Mouse (Mus musculus) midbrain, embryonic 13.5 days (tissue): Measurements from ENCODE around the gene Nsfl1c. TPM values are rescaled to one million over a fixed set of nuclear protein-coding genes. Genes with fewer than 3 reads are reported as not detected.

Experiments used
- ATAC-seq: fragments of 200-750 bp; cut with Nextera tagmentation; 2 replicates; pipeline ENCODE4 v1.8.0; 2017; ENCODE audit warnings: mild to moderate bottlenecking, moderate TSS enrichment, moderate library complexity
- H3K27ac ChIP-seq: fragments of 300-500 bp; sonication (generic); 2 replicates; pipeline ENCODE4 v1.5.1; 2015; ENCODE audit warnings: inconsistent platforms, mild to moderate bottlenecking, moderate library complexity
- H3K27me3 ChIP-seq: fragments of 300-500 bp; sonication (generic); 2 replicates; pipeline ENCODE4 v1.6.1; 2015; ENCODE audit warnings: mild to moderate bottlenecking, inconsistent platforms
- H3K36me3 ChIP-seq: fragments of 300-500 bp; sonication (generic); 2 replicates; pipeline ENCODE4 v1.6.1; 2015; ENCODE audit warnings: mild to moderate bottlenecking, inconsistent platforms
- H3K4me1 ChIP-seq: fragments of 300-500 bp; sonication (generic); replicated peaks from 2 replicates; pipeline ENCODE4 v1.6.1; 2015; ENCODE audit warnings: inconsistent platforms
- H3K4me2 ChIP-seq: fragments of 300-500 bp; sonication (generic); replicated peaks from 2 replicates; pipeline ENCODE4 v1.6.1; 2015; ENCODE audit warnings: moderate library complexity, mild to moderate bottlenecking, inconsistent platforms
- H3K4me3 ChIP-seq: fragments of 300-500 bp; sonication (generic); replicated peaks from 2 replicates; pipeline ENCODE4 v1.5.1; 2015; ENCODE audit warnings: mild to moderate bottlenecking, inconsistent platforms
- H3K9ac ChIP-seq: fragments of 300-500 bp; sonication (generic); replicated peaks from 2 replicates; pipeline ENCODE4 v1.6.1; 2015; ENCODE audit warnings: mild to moderate bottlenecking, inconsistent platforms
- H3K9me3 ChIP-seq: fragments of 300-500 bp; sonication (generic); 2 replicates; pipeline ENCODE4 v1.6.1; 2016; ENCODE audit warnings: mild to moderate bottlenecking, inconsistent platforms
- WGBS: fragments of 180-500 bp; shearing (Covaris S2); methylation state at CpG from one replicate; pipeline ENCODE4 v1.1.7; 2015; 5-methylcytosine and 5-hydroxymethylcytosine counted together
- polyA plus RNA-seq: library from polyadenylated mRNA; unstranded; fragments of >200 nt; fragmentation: Nextera tagmentation; extraction: Ambion mirVana; gene quantifications from 2 replicates; pipeline ENCODE4 v1.2.1, GENCODE M21; 2015

Gene Nsfl1c
- polyA plus RNA-seq, 1 experiment from 2014 or later, result 292 TPM

DNA sequence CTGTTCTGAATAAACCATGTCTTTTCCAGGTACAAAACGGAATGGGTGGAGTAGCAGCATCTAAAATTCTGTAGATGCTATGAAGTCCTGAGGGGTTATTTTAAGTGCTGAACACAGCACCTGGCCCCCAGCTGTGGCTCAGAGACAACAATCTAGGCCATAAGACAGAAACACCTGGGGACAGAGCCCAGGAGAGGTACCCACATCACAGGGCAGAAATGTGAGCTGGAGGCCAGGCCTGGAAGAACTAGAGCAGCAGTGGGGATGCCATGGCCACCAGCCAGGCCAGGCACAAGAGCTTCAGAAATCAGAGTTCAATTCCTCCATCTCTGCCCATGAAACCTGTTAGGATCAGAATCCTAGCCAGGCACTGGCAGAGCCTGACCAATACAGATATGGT lies 34.1 kb downstream of the Nsfl1c start:
- H3K9ac ChIP-seq, result no peak overlapping the region
- no peaks in the 10 kb centered on the region for H3K27me3 ChIP-seq
- H3K4me1 ChIP-seq, result no peaks in the 10 kb centered on the region
- no peak overlapping the region for H3K4me3 ChIP-seq
- no peaks in the 10 kb centered on the region for H3K9me3 ChIP-seq
- no peak for ATAC-seq
- H3K27ac ChIP-seq, result no peak overlapping the region
- H3K36me3 ChIP-seq, result 0 out of 2 replicates have a peak, but pooled peaks cover 12% of the 10 kb centered on the region
- 91% methylated on average over 1 of the region's 1 CpGs for WGBS
- no peak overlapping the region for H3K4me2 ChIP-seq

DNA sequence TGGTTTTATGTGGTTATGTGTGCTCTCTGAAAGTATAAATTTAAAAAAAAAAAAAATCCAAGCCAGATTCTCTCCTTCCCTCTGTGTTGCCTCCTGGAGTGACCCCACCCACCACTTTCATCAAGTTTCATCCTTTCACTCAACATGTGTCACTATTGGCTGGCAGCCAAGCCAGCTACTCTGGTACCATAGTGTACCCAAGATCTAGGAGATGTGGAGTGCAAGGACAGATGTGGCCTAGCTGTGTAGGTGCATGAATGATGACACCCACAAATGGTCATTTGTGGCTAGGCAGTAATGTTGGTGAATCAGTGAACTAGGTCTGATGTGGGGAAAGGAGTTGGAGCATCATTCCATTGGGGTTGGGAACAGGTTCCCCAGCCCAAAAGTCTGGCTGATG lies 35.2 kb downstream of the Nsfl1c start:
- Histone ChIP-seq H3K4me2 (no peak overlapping the region), H3K9me3 (no peaks in the 10 kb centered on the region), H3K4me1 (no peaks in the 10 kb centered on the region), H3K27ac (no peak overlapping the region), H3K9ac (no peak overlapping the region), H3K36me3 (0 out of 2 replicates have a peak, but pooled peaks cover 12% of the 10 kb centered on the region), H3K4me3 (no peak overlapping the region), H3K27me3 (no peaks in the 10 kb centered on the region)
- ATAC-seq, result no peak

DNA sequence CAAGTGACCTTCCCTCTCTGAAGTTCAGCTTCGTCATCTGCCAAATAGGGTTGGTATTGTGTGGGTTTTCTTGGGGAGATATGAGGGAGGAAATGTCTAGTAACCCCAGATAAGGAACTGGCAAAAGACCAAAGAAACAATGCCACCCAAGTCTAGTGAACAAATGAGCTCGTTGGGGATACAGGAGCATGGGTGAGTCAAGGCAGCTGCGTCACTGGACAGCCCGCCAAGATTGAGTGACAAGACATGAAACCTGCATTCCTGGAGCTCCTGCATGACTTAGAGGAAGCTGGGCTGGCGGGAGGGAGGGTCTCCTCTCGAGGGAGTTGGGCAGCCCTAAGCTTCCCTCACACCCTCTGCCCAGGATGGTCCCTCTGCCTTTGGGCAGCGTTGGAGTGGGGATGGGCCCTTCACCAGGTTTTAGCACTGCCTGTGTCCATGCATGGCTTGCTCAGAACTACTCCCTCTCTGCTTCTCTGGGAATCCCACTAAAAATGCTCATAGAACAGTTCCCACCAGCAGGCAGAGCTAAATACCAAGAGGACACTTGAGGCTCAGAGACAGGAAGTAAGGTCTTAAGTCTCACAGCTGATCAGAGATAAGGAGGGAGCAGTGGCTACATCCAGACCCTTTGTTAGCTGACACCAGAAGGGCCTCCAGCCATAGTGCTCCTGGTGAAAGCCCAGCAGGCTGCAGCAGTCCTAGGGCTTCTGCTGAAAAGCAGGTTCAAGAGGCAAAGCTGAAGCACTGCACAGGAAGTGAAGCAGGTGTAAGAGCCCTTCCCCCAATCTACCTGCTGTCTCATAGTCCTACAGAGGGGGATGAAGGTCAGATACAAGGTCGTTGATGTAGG lies 36.6 kb downstream of the Nsfl1c start:
- WGBS, result 64% methylated on average over 8 of the region's 8 CpGs

DNA sequence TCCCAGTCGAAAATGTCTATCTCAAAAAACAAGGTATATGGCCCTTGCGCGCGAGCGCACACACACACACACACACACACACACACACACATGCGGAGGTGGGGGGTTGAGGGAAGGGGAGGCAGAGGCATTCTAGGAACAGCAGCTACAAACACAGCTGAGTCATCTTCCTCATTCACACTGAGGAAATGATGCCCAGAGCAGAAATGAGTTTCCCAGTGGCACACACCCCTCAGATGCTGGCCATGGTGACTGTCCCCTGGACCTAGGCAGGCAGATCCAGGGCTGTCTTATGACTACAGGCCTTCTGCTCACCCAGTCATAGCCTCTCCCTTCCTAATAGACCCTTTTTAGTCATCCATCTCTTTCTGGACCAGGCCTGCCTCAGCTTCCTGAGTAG lies 39.6 kb downstream of the Nsfl1c start:
- no peak for ATAC-seq

More for the DNA sequence above, 36.6 kb downstream of the Nsfl1c start:
- no peak overlapping the region for H3K4me3 ChIP-seq
- H3K9ac ChIP-seq, result no peak overlapping the region
- no peak for ATAC-seq
- no peak overlapping the region for H3K27ac ChIP-seq
- no peaks in the 10 kb centered on the region for H3K4me1 ChIP-seq
- H3K9me3 ChIP-seq, result no peaks in the 10 kb centered on the region
- H3K27me3 ChIP-seq, result no peaks in the 10 kb centered on the region
- no peak overlapping the region for H3K4me2 ChIP-seq
- 0 out of 2 replicates have a peak, but pooled peaks cover 12% of the 10 kb centered on the region for H3K36me3 ChIP-seq

DNA sequence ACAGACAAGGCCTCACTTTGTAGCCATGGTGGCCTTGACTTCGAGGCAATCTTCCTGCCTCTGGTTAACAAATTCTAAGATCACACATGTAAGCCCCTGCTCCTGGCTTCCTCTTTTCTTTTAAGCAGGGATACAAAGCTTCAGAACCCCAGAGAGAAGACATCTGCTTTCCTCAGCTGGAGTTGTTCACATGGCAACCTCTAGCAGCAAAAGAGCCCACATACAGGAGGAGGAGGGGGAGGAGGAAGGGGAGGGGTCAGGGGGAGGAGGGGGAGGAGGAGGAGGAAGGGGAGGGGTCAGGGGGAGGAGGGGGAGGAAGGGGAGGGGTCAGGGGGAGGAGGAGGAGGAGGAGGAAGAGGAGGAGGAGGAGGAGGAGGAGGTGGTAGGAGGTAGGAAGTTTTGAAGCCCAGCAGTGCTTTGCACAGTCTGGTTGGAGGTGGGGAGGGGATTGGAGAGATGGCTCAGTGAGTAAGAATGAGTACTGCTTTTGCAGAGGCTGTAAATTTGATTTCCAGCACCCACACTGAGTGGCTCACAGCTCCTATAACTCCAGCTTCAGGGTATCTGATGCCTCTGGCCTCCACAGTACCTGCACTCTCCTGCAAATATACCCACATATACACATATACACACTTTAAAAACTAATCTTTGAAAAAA lies 42.1 kb downstream of the Nsfl1c start:
- Histone ChIP-seq H3K27ac (no peak overlapping the region; the same call in 1 of the 2 replicates), H3K4me1 (no peaks in the 10 kb centered on the region), H3K36me3 (no peaks in the 10 kb centered on the region), H3K9me3 (no peaks in the 10 kb centered on the region), H3K4me3 (no peak overlapping the region), H3K4me2 (no peak overlapping the region), H3K27me3 (no peaks in the 10 kb centered on the region), H3K9ac (no peak overlapping the region)
- WGBS, result 9% methylated on average over 1 of the region's 1 CpGs
- ATAC-seq, result peak; percentile 55; the same call in 1 of the 2 replicates

More for the DNA sequence above, 39.6 kb downstream of the Nsfl1c start:
- no peaks in the 10 kb centered on the region for H3K4me1 ChIP-seq
- no peak overlapping the region for H3K4me2 ChIP-seq
- H3K9me3 ChIP-seq, result no peaks in the 10 kb centered on the region
- 93% methylated on average over 6 of the region's 6 CpGs for WGBS
- H3K4me3 ChIP-seq, result no peak overlapping the region
- H3K36me3 ChIP-seq, result no peaks in the 10 kb centered on the region
- H3K9ac ChIP-seq, result no peak overlapping the region
- H3K27ac ChIP-seq, result no peak overlapping the region
- H3K27me3 ChIP-seq, result no peaks in the 10 kb centered on the region

DNA sequence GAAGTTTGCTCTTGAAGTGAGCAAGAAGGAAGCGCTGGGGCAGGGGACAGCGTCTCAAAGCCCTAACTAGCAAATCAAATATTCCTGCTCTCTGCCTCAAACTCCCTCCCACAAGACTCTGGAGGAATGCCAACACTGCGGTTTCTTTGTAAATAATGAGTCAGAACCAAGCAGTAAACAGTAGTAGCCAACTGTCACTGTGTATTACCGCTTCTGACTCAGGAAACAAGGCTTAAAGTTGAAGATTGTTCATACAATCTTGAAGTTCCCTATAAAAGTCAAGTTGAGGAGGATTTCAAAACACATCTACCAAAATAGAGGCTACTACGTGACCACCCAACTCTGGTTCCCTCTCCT lies 42.6 kb downstream of the Nsfl1c start:
- Histone ChIP-seq H3K36me3 (no peaks in the 10 kb centered on the region), H3K9ac (no peak overlapping the region), H3K4me1 (peaks cover 4% of the 10 kb centered on the region), H3K27me3 (no peaks in the 10 kb centered on the region), H3K4me3 (no peak overlapping the region), H3K4me2 (no peak overlapping the region), H3K9me3 (no peaks in the 10 kb centered on the region), H3K27ac (no peak overlapping the region)
- WGBS, result 84% methylated on average over 5 of the region's 5 CpGs
- no peak for ATAC-seq

DNA sequence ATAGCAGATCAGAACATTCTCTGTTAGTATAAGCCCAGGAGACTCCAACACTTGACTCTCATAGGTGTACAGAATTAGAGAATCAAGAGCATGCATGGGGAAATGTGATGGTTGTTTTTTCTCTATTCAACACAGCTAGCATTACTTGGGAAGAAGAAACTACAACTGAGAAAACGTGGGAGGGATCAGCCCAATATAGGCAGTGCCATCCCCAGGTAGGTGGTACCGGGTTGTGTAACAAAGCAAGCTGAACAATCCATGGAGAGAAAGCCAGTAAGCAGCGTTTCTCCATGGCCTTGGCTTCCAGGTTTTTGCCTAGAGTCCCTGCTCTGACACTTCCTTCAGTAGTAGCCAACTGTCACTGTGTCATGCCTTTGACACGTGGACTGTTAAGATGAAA lies 44.7 kb downstream of the Nsfl1c start:
- H3K36me3 ChIP-seq, result no peaks in the 10 kb centered on the region
- WGBS, result 65% methylated on average over 4 of the region's 4 CpGs
- H3K9ac ChIP-seq, result no peak overlapping the region
- no peaks in the 10 kb centered on the region for H3K9me3 ChIP-seq
- no peak for ATAC-seq
- H3K4me3 ChIP-seq, result no peak overlapping the region
- no peak overlapping the region for H3K27ac ChIP-seq
- no peak overlapping the region for H3K4me2 ChIP-seq
- no peaks in the 10 kb centered on the region for H3K27me3 ChIP-seq
- peaks cover 10% of the 10 kb centered on the region for H3K4me1 ChIP-seq

DNA sequence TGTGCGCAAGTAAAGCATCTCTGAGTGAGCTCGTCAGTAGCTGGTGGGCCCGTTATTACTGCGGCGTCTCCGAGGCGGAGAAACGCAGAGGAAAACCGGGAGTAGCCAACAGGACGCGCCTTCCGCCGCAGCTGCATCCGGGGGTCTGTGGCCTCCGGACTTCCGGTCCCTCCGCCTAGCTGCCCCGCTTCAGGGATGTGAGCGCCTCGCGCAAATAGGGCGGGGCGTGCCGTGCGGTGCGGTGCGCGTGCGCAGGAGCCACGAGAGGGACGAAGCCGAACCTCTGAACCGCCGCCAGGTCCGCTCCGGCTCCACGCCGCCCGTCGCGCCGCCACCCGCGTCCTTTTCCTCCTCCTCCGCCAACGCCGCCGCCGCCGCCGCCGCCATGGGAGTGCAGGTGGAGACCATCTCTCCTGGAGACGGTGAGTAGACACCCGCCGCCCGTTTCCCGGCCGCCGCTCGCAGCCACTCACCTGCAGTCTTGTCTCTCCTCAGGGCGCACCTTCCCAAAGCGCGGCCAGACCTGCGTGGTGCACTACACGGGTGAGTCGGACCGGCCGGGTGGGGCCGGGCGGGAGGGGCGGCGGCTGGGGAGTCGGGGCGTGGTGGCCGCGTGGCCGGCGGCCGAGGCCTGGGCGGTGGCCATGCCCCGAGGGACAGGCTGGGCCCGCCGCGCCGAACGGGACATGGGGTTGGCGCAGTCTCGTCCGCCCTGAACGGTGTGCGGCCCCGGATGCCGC lies 48.5 kb downstream of the Nsfl1c start, which contains the start of gene Fkbp1a:
Gene Fkbp1a (plus strand): TSS at position 161 of the 740 bp plus-strand sequence.
- peak within 1 kb of the TSS; percentile 80 for H3K4me3 ChIP-seq
- ATAC-seq, result peak; percentile 98
- no peaks in the 10 kb centered on the region for H3K27me3 ChIP-seq

DNA sequence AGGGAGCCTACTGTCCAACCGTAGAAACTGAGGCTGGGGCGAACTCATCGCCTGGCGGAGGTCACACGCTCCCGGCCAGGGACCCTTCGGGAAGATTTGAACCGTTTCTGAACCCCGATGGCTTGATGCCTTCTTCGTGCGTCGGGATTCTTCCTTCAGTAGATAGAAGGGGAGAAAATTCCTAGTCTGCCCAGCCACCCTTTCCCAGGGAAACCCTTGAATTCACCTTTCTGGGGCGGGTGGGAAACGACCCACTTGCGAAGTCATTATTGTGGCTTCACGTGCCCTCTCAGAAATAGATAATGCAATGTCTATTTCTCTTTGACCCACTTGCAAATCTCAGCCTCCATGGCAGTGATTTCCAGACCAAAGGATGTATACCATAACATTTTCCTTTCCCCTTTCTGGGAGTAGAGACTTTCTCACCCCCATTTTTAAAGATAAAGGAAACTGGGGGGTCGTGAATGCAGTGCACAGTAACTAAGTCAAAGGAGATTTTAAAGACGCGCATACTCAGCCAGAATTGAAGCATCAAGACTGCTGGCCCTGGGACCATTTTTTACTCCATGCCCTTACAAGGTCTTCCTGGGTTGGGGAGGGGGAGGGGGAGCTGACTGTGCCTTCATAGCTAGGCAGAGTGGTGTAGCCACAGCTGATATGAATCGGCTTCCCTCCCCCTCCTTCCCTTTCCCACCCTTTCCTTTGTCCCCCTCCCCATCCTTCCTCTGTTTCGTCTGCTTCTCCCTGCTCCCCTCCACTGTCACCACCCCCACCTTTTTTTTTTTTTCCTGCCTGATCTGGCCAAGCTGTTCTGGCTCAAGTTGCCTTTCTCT lies 49.3 kb downstream of the Nsfl1c start:
- H3K4me1 ChIP-seq, result peaks cover 46% of the 10 kb centered on the region
- 2% methylated on average over 20 of the region's 21 CpGs for WGBS
- peak overlapping the region; percentile 80 for H3K4me3 ChIP-seq
- ATAC-seq, result 0 out of 2 replicates have a peak, but pooled peaks have one; percentile 15
- H3K27ac ChIP-seq, result peak overlapping the region; percentile 89
- H3K36me3 ChIP-seq, result peaks cover 23% of the 10 kb centered on the region
- no peaks in the 10 kb centered on the region for H3K9me3 ChIP-seq
- no peaks in the 10 kb centered on the region for H3K27me3 ChIP-seq
- H3K9ac ChIP-seq, result peak overlapping the region; percentile 91
- H3K4me2 ChIP-seq, result peak overlapping the region; percentile 79

More for the DNA sequence above, 48.5 kb downstream of the Nsfl1c start, which contains the start of gene Fkbp1a:
- Histone ChIP-seq H3K4me2 (peak within 1 kb of the TSS; percentile 79), H3K9me3 (no peaks in the 10 kb centered on the region), H3K36me3 (peaks cover 21% of the 10 kb centered on the region), H3K9ac (peak within 1 kb of the TSS; percentile 91), H3K4me1 (peaks cover 41% of the 10 kb centered on the region), H3K27ac (peak within 1 kb of the TSS; percentile 89)
- WGBS, result under 1% methylated on average over 91 of the region's 93 CpGs

DNA sequence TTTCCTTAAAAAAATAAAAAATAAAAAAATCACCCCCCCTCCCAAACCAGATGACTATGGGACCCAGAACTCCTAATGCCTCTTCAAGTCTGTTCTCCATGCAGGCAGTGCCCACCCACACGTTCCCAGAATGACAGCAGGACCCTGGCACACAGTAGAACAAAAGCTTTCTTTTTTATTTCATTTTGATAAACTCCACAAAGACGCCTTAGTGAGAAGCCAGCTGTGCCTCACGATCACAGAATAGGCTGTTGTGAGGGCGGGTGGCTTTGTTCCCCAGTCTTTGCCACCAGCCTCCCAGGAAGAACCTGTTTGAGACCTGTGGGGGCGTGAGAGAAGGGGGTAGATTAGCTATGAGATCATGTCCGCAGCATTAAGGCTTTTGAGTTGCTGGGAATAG lies 50.7 kb downstream of the Nsfl1c start:
- 49% methylated on average over 6 of the region's 6 CpGs for WGBS
- peak overlapping the region; percentile 79 for H3K4me2 ChIP-seq
- H3K4me3 ChIP-seq, result peak overlapping the region; percentile 80; the same call in 1 of the 2 replicates
- peaks cover 49% of the 10 kb centered on the region for H3K4me1 ChIP-seq
- no peaks in the 10 kb centered on the region for H3K9me3 ChIP-seq
- no peak overlapping the region for H3K27ac ChIP-seq
- ATAC-seq, result no peak
- H3K36me3 ChIP-seq, result peaks cover 26% of the 10 kb centered on the region
- H3K27me3 ChIP-seq, result no peaks in the 10 kb centered on the region
- H3K9ac ChIP-seq, result peak overlapping the region; percentile 44

DNA sequence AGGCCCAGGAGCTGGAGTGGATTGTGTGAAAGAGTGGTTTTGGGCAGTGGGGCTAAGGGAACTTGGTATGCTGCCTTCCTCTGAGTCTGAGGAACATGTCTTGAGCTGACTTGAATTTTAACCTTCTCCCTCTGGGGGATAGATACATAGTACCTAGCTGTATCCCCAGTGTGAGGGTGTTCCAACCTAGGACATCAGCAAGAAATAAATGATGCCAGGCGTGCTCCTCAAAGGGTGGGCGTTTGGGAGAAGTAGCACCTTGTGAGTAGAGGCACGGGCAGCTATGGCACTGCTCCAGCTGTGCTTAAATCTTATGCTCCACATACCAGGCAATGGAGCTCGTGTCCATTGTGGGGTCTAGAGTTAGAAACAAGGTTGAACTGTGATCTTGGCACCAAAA lies 52.6 kb downstream of the Nsfl1c start:
- H3K4me3 ChIP-seq, result no peak overlapping the region
- H3K9ac ChIP-seq, result no peak overlapping the region
- peaks cover 44% of the 10 kb centered on the region for H3K36me3 ChIP-seq
- peaks cover 45% of the 10 kb centered on the region for H3K4me1 ChIP-seq
- no peak overlapping the region for H3K4me2 ChIP-seq
- H3K27ac ChIP-seq, result no peak overlapping the region
- ATAC-seq, result no peak
- no peaks in the 10 kb centered on the region for H3K27me3 ChIP-seq
- no peaks in the 10 kb centered on the region for H3K9me3 ChIP-seq
- 93% methylated on average over 4 of the region's 4 CpGs for WGBS
